Mouse (Mus musculus): ENCODE results near the gene March1. TPM values are rescaled to one million over a fixed set of nuclear protein-coding genes. Genes with fewer than 3 reads are reported as not detected.

The March1 gene
- total RNA-seq, 2 experiments from 2014 or later, result 0.89 to 1.3 TPM

DNA sequence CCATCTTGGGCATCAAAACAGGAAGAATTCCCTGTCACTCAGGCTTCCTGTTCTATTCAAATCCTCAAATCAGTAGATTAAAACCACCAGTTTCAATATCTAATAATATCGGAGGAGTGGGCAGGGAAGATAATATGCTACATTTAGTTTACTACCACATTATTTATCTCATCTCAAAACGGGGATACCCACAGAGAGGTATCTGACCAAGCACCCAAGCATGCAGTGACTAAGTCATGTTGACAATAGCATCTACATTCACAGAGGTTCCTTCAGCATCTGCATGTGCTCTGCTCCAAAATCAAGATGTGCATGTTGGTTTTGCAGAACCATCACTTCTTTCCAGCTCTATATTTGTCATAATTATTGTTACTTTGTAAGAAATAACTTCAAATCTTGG is 364.3 kb downstream of the March1 start:
- intact Hi-C loops (cut with DNase I), result no loop called here
- no peak for DNase-seq

DNA sequence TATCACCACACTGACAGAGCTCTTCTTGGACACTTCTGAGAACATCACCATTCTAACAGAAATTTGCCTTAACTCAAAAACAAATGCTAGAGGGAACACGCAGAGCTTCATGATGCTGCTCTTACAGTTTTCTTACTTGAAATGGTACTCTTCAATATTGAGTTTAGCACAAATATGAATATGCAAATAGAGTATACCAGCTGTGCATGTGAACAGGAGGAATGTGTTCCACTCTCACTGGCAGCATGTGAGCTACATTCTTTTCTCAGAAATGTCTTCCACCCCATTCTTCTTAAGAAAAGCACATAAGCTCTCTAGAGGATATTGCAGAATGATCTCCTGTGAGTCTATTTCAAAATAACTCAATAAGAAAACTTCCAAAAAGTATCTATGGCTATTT is 370.0 kb downstream of the March1 start:
- intact Hi-C loops (cut with DNase I), result no loop called here

DNA sequence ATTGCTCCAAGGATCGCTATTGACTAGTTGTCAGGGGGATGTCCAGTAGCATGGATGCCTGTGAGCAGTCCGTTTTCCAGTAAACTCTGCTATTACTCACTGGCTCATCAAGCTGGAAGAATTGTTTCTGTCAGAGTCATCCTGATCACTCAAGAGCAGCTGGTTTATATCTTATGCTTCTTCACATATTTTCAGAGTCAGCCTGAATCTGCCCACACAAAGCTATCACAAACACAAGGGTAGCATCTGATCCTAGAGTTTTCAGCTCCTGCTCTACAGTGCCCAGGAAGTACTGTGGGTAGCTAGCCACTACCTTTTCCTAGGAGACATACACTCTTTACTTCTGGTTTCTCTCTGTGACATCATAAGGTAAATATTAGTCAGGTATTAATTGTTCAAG is 405.1 kb downstream of the March1 start:
- intact Hi-C loops (cut with DNase I), result no loop called here
- DNase-seq, result no peak

More for the DNA sequence above, 370.0 kb downstream of the March1 start:
- DNase-seq, result no peak

DNA sequence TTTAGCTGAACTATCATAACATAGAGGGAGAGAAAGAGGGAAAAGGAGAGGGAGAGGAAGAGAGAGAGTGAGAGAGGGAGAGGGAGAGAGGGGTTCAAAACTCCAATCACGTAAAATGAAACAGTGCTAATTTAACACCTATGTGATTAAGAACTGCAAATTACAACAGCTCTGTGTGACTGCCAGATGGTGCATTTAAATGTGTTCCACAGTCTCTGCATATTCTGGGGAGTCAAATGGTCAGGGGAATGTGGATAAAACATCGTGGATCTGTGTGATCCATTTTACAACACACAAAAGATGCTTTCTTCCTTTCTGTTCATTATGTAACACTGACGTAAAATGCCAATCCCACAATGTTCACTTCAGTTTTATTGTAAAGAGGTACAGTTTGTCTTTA is 416.0 kb downstream of the March1 start:
- intact Hi-C loops (cut with DNase I), result no loop called here

DNA sequence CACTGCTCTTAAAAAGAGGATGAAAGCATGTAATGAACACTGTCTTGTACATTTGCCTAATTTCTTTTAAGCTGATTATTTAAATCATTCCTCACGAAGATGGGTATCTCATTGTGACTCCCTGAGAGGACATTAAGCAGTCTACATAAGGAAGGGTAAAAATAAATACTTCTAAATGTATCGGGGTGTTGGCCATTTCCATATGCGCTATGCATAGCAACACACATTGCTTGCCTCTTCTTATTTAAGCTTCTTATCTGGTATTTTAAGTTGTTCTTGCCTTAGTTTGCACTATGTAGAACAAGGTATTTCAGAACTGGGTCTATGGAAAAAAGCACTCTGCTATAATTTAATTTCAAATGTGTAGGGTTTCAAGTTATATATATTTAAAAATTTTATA is 416.7 kb downstream of the March1 start:
- DNase-seq, result no peak
- intact Hi-C loops (cut with DNase I), result no loop called here

More for the DNA sequence above, 416.0 kb downstream of the March1 start:
- DNase-seq, result no peak

GRCm38 (mm10) chr8:66094152-66094551 is 476.5 kb downstream of the March1 start:
- no peak for DNase-seq
- intact Hi-C loops (cut with DNase I), result no loop called here

- intact Hi-C loops (cut with DNase I), result no loop called here
- no peak for DNase-seq
These were observed 480.4 kb downstream of the March1 start for GRCm38 (mm10) chr8:66098148-66098547.

- DNase-seq, result no peak
- intact Hi-C loops (cut with DNase I), result no loop called here
These were observed 501.6 kb downstream of the March1 start for GRCm38 (mm10) chr8:66119294-66119693.

DNA sequence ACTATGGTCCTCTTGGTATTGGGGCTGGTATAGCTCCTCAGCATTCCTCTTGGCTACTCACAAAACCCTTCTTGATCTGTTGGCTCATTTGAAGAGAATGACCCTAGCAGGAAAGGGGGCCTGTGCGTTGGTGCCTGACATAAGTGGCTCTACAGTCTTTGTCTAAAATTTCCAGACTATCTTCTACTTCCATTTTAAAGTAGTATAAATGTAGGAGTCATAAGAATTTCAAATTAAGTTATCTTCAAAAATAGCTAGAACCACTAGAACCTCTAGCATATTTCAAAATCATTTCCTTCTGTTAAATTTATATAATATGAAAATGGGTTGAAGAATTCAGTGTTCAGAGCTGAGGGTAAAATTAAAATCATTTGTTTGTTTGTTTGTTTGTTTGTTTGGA is 541.9 kb downstream of the March1 start:
- intact Hi-C loops (cut with DNase I), result no loop called here
- DNase-seq, result no peak

GRCm38 (mm10) chr8:66166835-66167234 is 549.1 kb downstream of the March1 start:
- no peak for DNase-seq
- intact Hi-C loops (cut with DNase I), result no loop called here

DNA sequence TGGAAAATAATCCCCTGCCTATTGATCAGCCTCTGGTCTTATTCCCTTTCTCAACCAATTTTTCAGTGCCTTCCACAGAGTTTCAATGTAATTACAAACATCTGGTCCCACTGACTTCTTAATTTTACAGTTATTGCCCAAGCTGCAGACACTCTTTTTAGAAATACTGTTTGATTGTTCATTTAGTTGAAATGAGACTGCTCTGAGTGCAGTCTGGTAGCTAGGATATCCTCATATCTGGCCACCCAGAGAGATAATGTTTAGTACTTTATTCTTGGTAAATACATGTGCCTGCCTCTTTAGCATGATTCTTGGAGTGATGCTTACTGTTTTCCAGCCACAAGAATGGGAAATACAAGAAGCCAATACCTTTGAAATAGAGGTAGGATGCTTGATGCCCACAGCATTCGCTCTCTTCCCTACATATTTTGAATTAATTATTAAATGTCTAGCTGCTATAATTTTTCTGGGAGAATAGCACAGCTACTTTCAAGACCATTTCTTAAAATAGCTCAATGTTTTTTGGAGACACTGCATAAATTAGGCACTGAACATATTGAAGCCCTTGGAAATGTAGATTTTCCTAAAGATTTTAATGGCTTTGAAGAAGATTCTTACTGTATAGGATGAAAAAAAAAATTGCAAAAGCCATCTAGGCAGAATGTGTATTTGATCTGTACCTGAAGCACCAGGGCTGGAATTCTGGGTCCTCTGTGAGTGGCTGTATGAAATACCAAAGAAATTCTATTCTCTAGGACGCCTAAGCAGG is 549.9 kb downstream of the March1 start:
- no peak for DNase-seq
- intact Hi-C loops (cut with DNase I), result no loop called here

- no peak for DNase-seq
- intact Hi-C loops (cut with DNase I), result no loop called here
These were observed 561.6 kb downstream of the March1 start for GRCm38 (mm10) chr8:66179336-66179735.

DNA sequence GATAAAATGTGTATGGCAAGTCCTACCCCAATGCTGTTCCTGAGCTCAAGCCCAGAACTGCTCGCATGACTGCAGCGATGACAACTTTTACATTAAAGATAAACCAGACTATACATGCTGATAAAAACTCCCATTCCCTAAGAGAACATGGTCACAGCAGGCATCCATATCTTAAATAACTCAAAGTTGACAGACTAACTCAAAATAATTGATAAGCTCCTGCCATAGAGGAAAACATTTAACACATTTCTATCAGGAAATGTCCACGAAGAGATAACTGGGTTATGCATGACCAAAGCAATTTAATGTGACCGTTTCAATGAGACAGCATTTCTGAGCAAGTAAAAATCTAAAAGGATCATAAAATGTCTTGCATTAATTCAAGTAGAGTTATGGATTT is 563.6 kb downstream of the March1 start:
- DNase-seq, result no peak
- intact Hi-C loops (cut with DNase I), result no loop called here

DNA sequence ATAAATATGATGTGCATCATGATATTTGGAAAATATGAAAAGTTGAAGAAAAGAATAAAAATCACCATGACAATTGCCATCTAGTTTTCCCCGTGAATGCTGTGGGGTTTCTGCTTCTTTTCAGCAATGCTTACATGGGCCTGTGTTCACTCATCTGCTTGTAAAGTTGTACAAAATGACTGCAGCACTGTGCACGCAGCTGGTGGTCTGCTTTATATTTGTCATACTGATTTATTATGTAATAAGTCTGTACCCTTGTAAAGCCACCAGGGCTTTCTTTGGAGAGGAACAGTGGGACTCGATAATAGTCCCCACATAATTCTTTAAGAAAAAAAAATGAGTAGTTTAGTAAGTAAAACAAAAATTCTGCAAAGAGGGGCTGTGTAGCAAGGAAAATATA is 564.6 kb downstream of the March1 start:
- intact Hi-C loops (cut with DNase I), result no loop called here
- DNase-seq, result no peak

- no peak for DNase-seq
- intact Hi-C loops (cut with DNase I), result no loop called here
These were observed 565.8 kb downstream of the March1 start for GRCm38 (mm10) chr8:66183454-66183853.

DNA sequence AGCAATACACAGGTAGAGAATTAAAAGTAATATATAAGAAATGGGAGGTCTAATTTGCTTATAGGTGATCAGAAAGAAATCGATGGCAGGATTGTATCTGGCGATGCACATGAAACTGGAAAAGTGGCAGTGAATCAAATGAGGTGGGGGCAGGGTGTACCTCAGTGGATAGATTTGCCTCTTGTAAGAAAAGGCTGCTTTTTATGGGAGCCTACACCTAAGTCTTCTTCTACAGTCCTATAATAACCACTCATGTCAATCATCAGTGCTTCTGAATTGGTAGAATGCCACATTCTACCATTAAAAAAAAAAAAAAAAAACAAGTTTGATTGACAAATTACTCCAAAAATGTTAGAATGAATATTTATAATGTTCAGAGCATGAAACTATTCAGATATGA is 567.5 kb downstream of the March1 start:
- intact Hi-C loops (cut with DNase I), result no loop called here
- DNase-seq, result no peak

DNA sequence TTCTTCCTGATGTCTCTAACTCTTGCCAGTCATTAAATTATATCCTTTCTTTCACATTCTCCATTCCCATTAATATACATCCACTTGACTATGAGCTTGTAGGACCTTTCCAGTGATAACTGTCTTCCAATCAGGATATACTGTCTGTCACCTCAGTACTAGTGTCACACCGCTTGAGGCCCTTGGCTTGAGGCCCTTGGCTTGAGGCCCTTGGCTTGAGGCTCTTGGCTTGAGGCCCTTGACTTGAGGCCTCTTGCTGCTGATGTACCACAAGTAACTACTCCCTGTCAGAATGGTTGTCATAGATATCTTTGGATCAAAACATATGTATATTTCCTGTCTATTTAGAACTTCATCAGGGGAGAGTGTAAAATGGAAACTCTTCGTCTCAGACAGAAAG is 576.7 kb downstream of the March1 start:
- intact Hi-C loops (cut with DNase I), result no loop called here
- DNase-seq, result peak; percentile 3 to 10

- intact Hi-C loops (cut with DNase I), result no loop called here
- DNase-seq, result no peak
These were observed 582.5 kb downstream of the March1 start for GRCm38 (mm10) chr8:66200169-66200568.

GRCm38 (mm10) chr8:66203814-66204438 is 586.2 kb downstream of the March1 start:
- intact Hi-C loops (cut with DNase I), result no loop called here
- no peak for DNase-seq

DNA sequence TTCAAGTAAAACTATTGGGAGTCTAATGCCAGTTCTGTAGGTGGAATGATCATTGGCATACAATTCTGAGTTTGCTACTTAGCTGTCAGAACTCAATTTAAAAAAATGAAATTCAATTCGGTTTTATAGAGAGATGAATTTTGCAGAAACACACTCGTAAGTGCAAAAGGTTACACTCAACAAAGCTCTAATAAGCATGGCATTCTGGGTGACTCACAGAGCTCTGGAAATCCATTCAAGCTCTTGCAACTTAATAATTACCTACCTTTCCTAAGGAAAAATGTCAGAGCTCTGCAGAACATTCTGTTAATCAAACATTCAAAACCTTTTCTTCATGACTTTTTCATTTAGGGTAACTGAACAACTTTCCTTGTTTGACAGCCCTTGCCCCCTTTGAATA is 591.9 kb downstream of the March1 start:
- no peak for DNase-seq
- intact Hi-C loops (cut with DNase I), result no loop called here

DNA sequence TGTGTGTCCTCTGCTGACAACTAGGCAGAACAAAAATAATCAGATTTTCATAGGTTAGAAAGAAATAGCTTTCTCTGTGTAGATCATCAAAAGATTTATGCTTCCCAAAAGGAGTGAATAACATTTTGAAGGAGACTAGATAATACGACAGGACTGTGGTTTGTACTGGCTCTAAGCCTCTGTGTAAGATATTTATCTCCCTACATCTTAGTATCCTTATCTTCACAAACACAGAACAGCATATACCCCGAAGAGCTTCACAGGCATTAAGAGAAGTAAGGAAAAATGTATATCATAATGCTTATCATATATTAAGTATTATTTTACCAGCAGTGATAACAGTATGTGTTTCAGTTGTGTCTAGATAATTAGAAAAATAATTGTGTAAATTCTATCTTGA is 592.6 kb downstream of the March1 start:
- intact Hi-C loops (cut with DNase I), result no loop called here
- DNase-seq, result no peak

GRCm38 (mm10) chr8:66219974-66220373 is 602.3 kb downstream of the March1 start:
- no peak for DNase-seq
- intact Hi-C loops (cut with DNase I), result no loop called here

DNA sequence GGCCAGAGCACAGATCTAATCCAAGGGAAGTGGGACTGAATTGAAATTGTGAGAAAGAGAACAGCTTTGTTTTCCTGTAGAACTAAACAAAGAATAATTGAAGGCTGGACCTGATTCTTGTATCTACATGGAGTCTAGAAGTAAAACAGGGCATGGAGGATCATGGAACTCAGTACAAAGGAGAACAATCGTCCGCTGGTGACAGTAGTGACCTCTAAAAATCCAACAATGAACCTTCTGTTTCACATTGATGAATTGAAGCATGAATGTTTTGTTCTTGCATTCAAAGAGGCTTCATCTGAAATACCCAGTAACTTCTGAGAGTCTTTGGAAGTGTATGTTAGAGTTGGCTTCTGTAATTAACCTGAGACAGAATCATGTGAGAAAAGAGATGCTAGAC is 612.2 kb downstream of the March1 start:
- no peak for DNase-seq

More for the DNA sequence above, 612.2 kb downstream of the March1 start:
- intact Hi-C loops (cut with DNase I), result no loop called here
